Mouse (Mus musculus): ENCODE results near the gene Hoxa5.

Gene Hoxa5

GRCm38 (mm10) chr6:52161336-52162092, 42.9 kb downstream of the Hoxa5 start:
- DNase-seq: no peak

- peak; percentile 72 for DNase-seq
Observed at GRCm38 (mm10) chr6:52160511-52161335, 43.7 kb downstream of the Hoxa5 start.

GRCm38 (mm10) chr6:52159979-52160378, 44.4 kb downstream of the Hoxa5 start:
- DNase-seq: no peak

GRCm38 (mm10) chr6:52159164-52159761, 45.1 kb downstream of the Hoxa5 start:
- DNase-seq: peak; percentile 57

- peak; percentile 91 for DNase-seq
Observed at GRCm38 (mm10) chr6:52158276-52159051, 45.9 kb downstream of the Hoxa5 start, which contains the start of gene Hoxa1. Gene Hoxa1 (minus strand): TSS chr6:52158317.

- no peak for DNase-seq
Observed at GRCm38 (mm10) chr6:52157466-52158275, 46.7 kb downstream of the Hoxa5 start.

GRCm38 (mm10) chr6:52156551-52157200, 47.7 kb downstream of the Hoxa5 start:
- DNase-seq: no peak

- no peak for DNase-seq
Observed at GRCm38 (mm10) chr6:52155471-52155870, 48.9 kb downstream of the Hoxa5 start.

GRCm38 (mm10) chr6:52154044-52154443, 50.3 kb downstream of the Hoxa5 start:
- no peak for DNase-seq

- no peak for DNase-seq
Observed at GRCm38 (mm10) chr6:52153270-52153669, 51.1 kb downstream of the Hoxa5 start.

- DNase-seq: no peak
Observed at GRCm38 (mm10) chr6:52152226-52153193, 51.9 kb downstream of the Hoxa5 start.
